Mouse (Mus musculus): ENCODE measurements around the gene Hip1r. TPM values are rescaled to one million over a fixed set of nuclear protein-coding genes. Genes with fewer than 3 reads are reported as not detected.
A peak's percentile ranks its signal among the peaks of the same experiment; 100 is the strongest.

Hip1r gene
- polyA plus RNA-seq, 1 experiment from 2014 or later: 11.4 TPM

- Histone ChIP-seq H3K27me3 (no peaks in the 10 kb centered on the region), H3K27ac (replicated peaks) (peak overlapping the region; percentile 69), H3K4me1 (replicated peaks) (peaks cover 98% of the 10 kb centered on the region), H3K9ac (no peak overlapping the region), H3K9me3 (replicated peaks) (no peaks in the 10 kb centered on the region), H3K36me3 (replicated peaks) (peaks cover 25% of the 10 kb centered on the region), H3K4me2 (no peak overlapping the region), H3K4me3 (replicated peaks) (no peak overlapping the region)
- ATAC-seq (ENCODE audit: insufficient read depth): no peak
- 75% methylated on average over 5 of the region's 5 CpGs for WGBS (ENCODE audit: insufficient replicate concordance)
Measured at GRCm38 (mm10) chr5:124026568-124026967, 53.1 kb downstream of the Hip1r start.

- H3K4me2 ChIP-seq: peak overlapping the region; percentile 44
- no peaks in the 10 kb centered on the region for H3K27me3 ChIP-seq
- peaks cover 19% of the 10 kb centered on the region for H3K36me3 ChIP-seq (replicated peaks)
- H3K4me3 ChIP-seq (replicated peaks): no peak overlapping the region
- no peak overlapping the region for H3K9ac ChIP-seq
- ATAC-seq (ENCODE audit: insufficient read depth): no peak
- no peaks in the 10 kb centered on the region for H3K9me3 ChIP-seq (replicated peaks)
- 44% methylated on average over 19 of the region's 19 CpGs for WGBS (ENCODE audit: insufficient replicate concordance)
- peaks cover 95% of the 10 kb centered on the region for H3K4me1 ChIP-seq (replicated peaks)
- H3K27ac ChIP-seq (replicated peaks): peak overlapping the region; percentile 42
Measured at GRCm38 (mm10) chr5:124027702-124028470, 54.5 kb downstream of the Hip1r start.

- ATAC-seq (ENCODE audit: insufficient read depth): no peak
- Histone ChIP-seq H3K9ac (0 out of 2 replicates have a peak overlapping the region, but pooled peaks have one; percentile 20), H3K4me1 (replicated peaks) (peaks cover 94% of the 10 kb centered on the region), H3K4me3 (replicated peaks) (no peak overlapping the region), H3K27me3 (no peaks in the 10 kb centered on the region), H3K27ac (replicated peaks) (peak overlapping the region; percentile 42; the same call in 1 of the 2 replicates), H3K36me3 (replicated peaks) (peaks cover 19% of the 10 kb centered on the region), H3K9me3 (replicated peaks) (no peaks in the 10 kb centered on the region), H3K4me2 (peak overlapping the region; percentile 44; the same call in 1 of the 2 replicates)
- WGBS (ENCODE audit: insufficient replicate concordance): 23% methylated on average over 7 of the region's 7 CpGs
Measured at GRCm38 (mm10) chr5:124028680-124029079, 55.3 kb downstream of the Hip1r start.

- peak overlapping the region; percentile 42; the same call in 1 of the 2 replicates for H3K27ac ChIP-seq (replicated peaks)
- H3K9me3 ChIP-seq (replicated peaks): no peaks in the 10 kb centered on the region
- H3K27me3 ChIP-seq: no peaks in the 10 kb centered on the region
- no peak overlapping the region for H3K9ac ChIP-seq
- WGBS (ENCODE audit: insufficient replicate concordance): 78% methylated on average over 19 of the region's 19 CpGs
- H3K36me3 ChIP-seq (replicated peaks): peaks cover 19% of the 10 kb centered on the region
- H3K4me2 ChIP-seq: peak overlapping the region; percentile 95
- ATAC-seq (ENCODE audit: insufficient read depth): no peak
- peak overlapping the region; percentile 87; the same call in 1 of the 2 replicates for H3K4me3 ChIP-seq (replicated peaks)
- peaks cover 87% of the 10 kb centered on the region for H3K4me1 ChIP-seq (replicated peaks)
Measured at GRCm38 (mm10) chr5:124029220-124030035, 56.0 kb downstream of the Hip1r start.

- H3K4me2 ChIP-seq: peak overlapping the region; percentile 95
- no peaks in the 10 kb centered on the region for H3K9me3 ChIP-seq (replicated peaks)
- peaks cover 18% of the 10 kb centered on the region for H3K36me3 ChIP-seq (replicated peaks)
- H3K9ac ChIP-seq: peak overlapping the region; percentile 92
- peak overlapping the region; percentile 89 for H3K27ac ChIP-seq (replicated peaks)
- WGBS (ENCODE audit: insufficient replicate concordance): 35% methylated on average over 12 of the region's 12 CpGs
- H3K27me3 ChIP-seq: no peaks in the 10 kb centered on the region; the same call in 1 of the 2 replicates
- H3K4me3 ChIP-seq (replicated peaks): peak overlapping the region; percentile 87
- H3K4me1 ChIP-seq (replicated peaks): peaks cover 81% of the 10 kb centered on the region
- no peak for ATAC-seq (ENCODE audit: insufficient read depth)
Measured at GRCm38 (mm10) chr5:124030386-124031067, 57.1 kb downstream of the Hip1r start.

GRCm38 (mm10) chr5:124031068-124031955 lies 57.9 kb downstream of the Hip1r start:
- H3K9me3 ChIP-seq (replicated peaks): no peaks in the 10 kb centered on the region
- under 1% methylated on average over 26 of the region's 26 CpGs for WGBS (ENCODE audit: insufficient replicate concordance)
- peak overlapping the region; percentile 89 for H3K27ac ChIP-seq (replicated peaks)
- peaks cover 11% of the 10 kb centered on the region for H3K36me3 ChIP-seq (replicated peaks)
- H3K4me1 ChIP-seq (replicated peaks): peaks cover 74% of the 10 kb centered on the region
- no peaks in the 10 kb centered on the region; the same call in 1 of the 2 replicates for H3K27me3 ChIP-seq
- peak; percentile 81 for ATAC-seq (ENCODE audit: insufficient read depth)
- peak overlapping the region; percentile 95 for H3K4me2 ChIP-seq
- H3K9ac ChIP-seq: peak overlapping the region; percentile 92
- H3K4me3 ChIP-seq (replicated peaks): peak overlapping the region; percentile 87

- Histone ChIP-seq H3K4me1 (replicated peaks) (peaks cover 74% of the 10 kb centered on the region), H3K4me2 (peak within 1 kb of the TSS; percentile 95), H3K36me3 (replicated peaks) (peaks cover 6% of the 10 kb centered on the region; the same call in 1 of the 2 replicates), H3K27me3 (no peaks in the 10 kb centered on the region; the same call in 1 of the 2 replicates), H3K27ac (replicated peaks) (peak within 1 kb of the TSS; percentile 89), H3K4me3 (replicated peaks) (peak within 1 kb of the TSS; percentile 87), H3K9ac (peak within 1 kb of the TSS; percentile 92), H3K9me3 (replicated peaks) (no peaks in the 10 kb centered on the region)
- ATAC-seq (ENCODE audit: insufficient read depth): peak; percentile 70
- under 1% methylated on average over 52 of the region's 52 CpGs for WGBS (ENCODE audit: insufficient replicate concordance)
Measured at GRCm38 (mm10) chr5:124032001-124032508, 58.6 kb downstream of the Hip1r start, which contains the start of gene Vps37b. Vps37b (minus strand) TSS chr5:124032270.

GRCm38 (mm10) chr5:124034471-124034870 lies 61.0 kb downstream of the Hip1r start:
- H3K9me3 ChIP-seq (replicated peaks): no peaks in the 10 kb centered on the region
- H3K36me3 ChIP-seq (replicated peaks): peaks cover under 1% of the 10 kb centered on the region; the same call in 1 of the 2 replicates
- no peak overlapping the region for H3K27ac ChIP-seq (replicated peaks)
- 46% methylated on average over 11 of the region's 11 CpGs for WGBS (ENCODE audit: insufficient replicate concordance)
- no peak overlapping the region for H3K4me2 ChIP-seq
- no peak overlapping the region for H3K9ac ChIP-seq
- H3K4me1 ChIP-seq (replicated peaks): peaks cover 53% of the 10 kb centered on the region
- no peaks in the 10 kb centered on the region; the same call in 1 of the 2 replicates for H3K27me3 ChIP-seq
- no peak overlapping the region for H3K4me3 ChIP-seq (replicated peaks)
- no peak for ATAC-seq (ENCODE audit: insufficient read depth)

GRCm38 (mm10) chr5:124035406-124035805 lies 62.0 kb downstream of the Hip1r start:
- no peaks in the 10 kb centered on the region for H3K36me3 ChIP-seq (replicated peaks)
- no peaks in the 10 kb centered on the region for H3K9me3 ChIP-seq (replicated peaks)
- 69% methylated on average over 9 of the region's 9 CpGs for WGBS (ENCODE audit: insufficient replicate concordance)
- no peak overlapping the region for H3K4me2 ChIP-seq
- H3K4me1 ChIP-seq (replicated peaks): peaks cover 51% of the 10 kb centered on the region
- no peaks in the 10 kb centered on the region; the same call in 1 of the 2 replicates for H3K27me3 ChIP-seq
- no peak for ATAC-seq (ENCODE audit: insufficient read depth)
- no peak overlapping the region for H3K9ac ChIP-seq
- no peak overlapping the region for H3K27ac ChIP-seq (replicated peaks)
- H3K4me3 ChIP-seq (replicated peaks): no peak overlapping the region

- WGBS (ENCODE audit: insufficient replicate concordance): 54% methylated on average over 8 of the region's 8 CpGs
Measured at GRCm38 (mm10) chr5:124035806-124036205, 62.4 kb downstream of the Hip1r start.

More at GRCm38 (mm10) chr5:124035806-124036205, 62.4 kb downstream of the Hip1r start:
- Histone ChIP-seq H3K9ac (no peak overlapping the region), H3K36me3 (replicated peaks) (no peaks in the 10 kb centered on the region), H3K9me3 (replicated peaks) (no peaks in the 10 kb centered on the region), H3K4me3 (replicated peaks) (no peak overlapping the region), H3K4me1 (replicated peaks) (peaks cover 51% of the 10 kb centered on the region), H3K27me3 (no peaks in the 10 kb centered on the region; the same call in 1 of the 2 replicates), H3K27ac (replicated peaks) (no peak overlapping the region), H3K4me2 (no peak overlapping the region)
- ATAC-seq (ENCODE audit: insufficient read depth): no peak

Data from liver, embryonic 15.5 days (tissue).